Mouse (Mus musculus) activated CD4-positive, CD25-positive, alpha-beta regulatory T cell, adult 4 months (primary cell): ENCODE data around the gene Kbtbd8. TPM values are rescaled to one million over a fixed set of nuclear protein-coding genes. Genes with fewer than 3 reads are reported as not detected.

Experiments
- ATAC-seq: one replicate; pipeline ENCODE4 v1.8.0; 2017
- polyA plus RNA-seq, 2 experiments: library from polyadenylated mRNA; unstranded; fragments of 100-300 nt; shearing (Covaris generic); gene quantifications; one replicate each; pipeline ENCODE4 v1.2.1; 2017

The Kbtbd8 gene
- polyA plus RNA-seq, 2 experiments from 2014 or later = 2.3 to 3.2 TPM

DNA sequence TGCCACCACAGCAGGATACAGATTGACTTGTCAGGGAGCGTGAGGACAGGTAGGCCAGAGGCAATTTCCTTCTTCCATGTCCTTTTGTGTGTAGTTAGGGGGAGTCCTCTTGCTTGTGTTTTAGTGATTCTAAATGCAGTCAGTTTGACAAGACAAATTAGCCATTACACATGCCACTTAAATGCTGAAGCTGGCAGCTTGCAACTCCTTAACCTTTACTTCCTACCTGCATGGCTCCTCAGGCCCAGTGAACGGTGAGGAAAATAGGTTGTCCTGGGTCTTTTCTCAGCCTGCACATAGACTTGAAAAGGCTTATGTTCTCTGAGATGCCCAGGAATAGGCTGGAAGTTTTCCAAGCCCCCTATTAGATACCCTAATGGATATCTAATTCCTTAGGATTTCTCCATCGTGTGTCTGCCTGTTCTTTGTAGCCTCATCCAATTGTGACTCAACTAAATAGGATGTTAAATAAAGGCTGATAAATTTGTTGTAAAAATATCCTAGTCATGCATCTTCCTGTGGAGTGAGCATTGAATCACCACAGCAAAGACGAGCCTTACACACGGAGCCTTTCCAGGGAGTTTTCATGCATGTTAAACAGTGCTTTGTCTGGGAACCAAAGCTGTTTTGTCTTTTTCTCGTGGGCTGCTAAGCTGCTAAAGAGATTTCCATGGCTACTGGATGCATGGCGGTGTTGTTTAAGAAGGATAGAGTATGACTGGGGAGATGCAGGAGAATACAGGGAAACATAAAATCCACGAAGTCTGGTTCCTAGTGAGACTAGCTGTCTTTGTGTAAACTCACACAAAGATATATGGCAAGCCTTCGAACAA is 57.5 kb downstream of the Kbtbd8 start:
- ATAC-seq = no peak

Other genes with a start within 250 kb of the Kbtbd8 start
- not detected for gene Gm10234, start 204.9 kb downstream of the Kbtbd8 start, polyA plus RNA-seq